Mouse (Mus musculus) midbrain, embryonic 10.5 days (tissue): Measurements from ENCODE around the gene Gp9. TPM values are rescaled to one million over a fixed set of nuclear protein-coding genes. Genes with fewer than 3 reads are reported as not detected.

Experiments
- DNase-seq: peaks from one replicate; pipeline ENCODE4 v3.0.0-alpha.2; 2017; ENCODE audit warnings: low spot score
- H3K27ac ChIP-seq: fragments of 300-500 bp; sonication (generic); replicated peaks from 2 replicates; pipeline ENCODE4 v1.5.1; 2016; ENCODE audit warnings: mild to moderate bottlenecking
- H3K27me3 ChIP-seq: fragments of 300-500 bp; sonication (generic); 2 replicates; pipeline ENCODE4 v1.6.1; 2016; ENCODE audit warnings: low read depth, mild to moderate bottlenecking; ENCODE audit not compliant: poor library complexity, severe bottlenecking
- H3K36me3 ChIP-seq: fragments of 300-500 bp; sonication (generic); 2 replicates; pipeline ENCODE4 v1.6.1; 2016; ENCODE audit warnings: mild to moderate bottlenecking, moderate library complexity
- H3K4me1 ChIP-seq: fragments of 300-500 bp; sonication (generic); 2 replicates; pipeline ENCODE4 v1.6.1; 2016
- H3K4me3 ChIP-seq: fragments of 300-500 bp; sonication (generic); 2 replicates; pipeline ENCODE4 v1.5.1; 2016; ENCODE audit warnings: mild to moderate bottlenecking, moderate library complexity
- H3K9me3 ChIP-seq: fragments of 300-500 bp; sonication (generic); replicated peaks from 2 replicates; pipeline ENCODE4 v1.6.1; 2016; ENCODE audit warnings: mild to moderate bottlenecking
- WGBS: fragments of 180-500 bp; shearing (Covaris S2); methylation state at CpG from one replicate; pipeline ENCODE4 v1.1.7; 2016; 5-methylcytosine and 5-hydroxymethylcytosine counted together
- polyA plus RNA-seq: library from polyadenylated mRNA; unstranded; fragments of >200 nt; fragmentation: Nextera tagmentation; extraction: Ambion mirVana; gene quantifications from 2 replicates; pipeline ENCODE4 v1.2.1, GENCODE M21; 2016

Gp9 gene
- polyA plus RNA-seq, 1 experiment from 2014 or later, result 3.4 TPM

DNA sequence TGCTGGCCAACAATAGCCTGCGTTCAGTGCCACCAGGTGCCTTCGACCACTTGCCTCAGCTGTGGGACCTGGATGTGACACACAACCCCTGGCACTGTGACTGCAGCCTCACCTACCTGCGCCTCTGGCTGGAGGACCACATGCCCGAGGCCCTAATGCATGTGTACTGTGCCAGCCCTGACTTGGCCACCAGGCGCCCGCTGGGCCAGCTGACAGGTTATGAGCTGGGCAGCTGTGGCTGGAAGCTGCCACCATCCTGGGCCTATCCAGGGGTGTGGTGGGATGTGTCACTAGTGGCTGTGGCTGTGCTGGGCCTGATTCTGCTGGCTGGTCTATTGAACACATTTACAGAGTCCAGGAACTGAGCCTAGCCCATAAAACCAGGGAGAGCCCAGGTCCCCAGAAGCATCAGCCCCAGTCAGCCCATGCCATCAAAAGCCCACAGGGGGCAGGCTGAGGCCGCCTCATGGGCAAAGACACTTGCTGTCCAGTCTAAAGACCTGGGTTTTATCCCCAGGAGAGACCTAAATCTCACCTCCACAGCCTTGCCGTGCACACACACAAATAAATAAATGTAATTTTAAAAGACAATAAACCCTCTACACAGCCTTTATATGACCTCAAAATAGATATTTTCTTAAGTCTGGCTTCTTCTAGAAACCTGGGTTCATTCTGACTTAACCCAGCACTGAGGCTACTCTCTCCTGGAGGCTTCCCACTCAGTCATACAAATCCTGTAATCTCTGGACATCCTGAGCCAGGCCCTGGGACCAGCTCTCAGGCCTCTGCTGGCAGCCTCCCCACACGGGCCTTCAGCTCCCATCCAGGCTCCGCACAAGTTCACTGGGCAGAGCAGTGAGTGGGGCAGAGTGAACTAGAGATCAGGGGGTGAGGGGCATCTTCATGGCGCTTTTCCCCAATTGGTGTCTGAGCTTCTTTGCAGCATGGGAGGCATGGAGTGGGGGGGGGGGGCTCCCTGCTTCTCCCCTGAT lies 1.6 kb downstream of the Gp9 start:
- Histone ChIP-seq H3K4me1 (no peaks in the 10 kb centered on the region), H3K9me3 (peaks cover 5% of the 10 kb centered on the region; the same call in 1 of the 2 replicates), H3K36me3 (no peaks in the 10 kb centered on the region), H3K27me3 (no peaks in the 10 kb centered on the region), H3K4me3 (no peak overlapping the region), H3K27ac (no peak overlapping the region)
- 80% methylated on average over 11 of the region's 11 CpGs for WGBS
- DNase-seq, result no peak

DNA sequence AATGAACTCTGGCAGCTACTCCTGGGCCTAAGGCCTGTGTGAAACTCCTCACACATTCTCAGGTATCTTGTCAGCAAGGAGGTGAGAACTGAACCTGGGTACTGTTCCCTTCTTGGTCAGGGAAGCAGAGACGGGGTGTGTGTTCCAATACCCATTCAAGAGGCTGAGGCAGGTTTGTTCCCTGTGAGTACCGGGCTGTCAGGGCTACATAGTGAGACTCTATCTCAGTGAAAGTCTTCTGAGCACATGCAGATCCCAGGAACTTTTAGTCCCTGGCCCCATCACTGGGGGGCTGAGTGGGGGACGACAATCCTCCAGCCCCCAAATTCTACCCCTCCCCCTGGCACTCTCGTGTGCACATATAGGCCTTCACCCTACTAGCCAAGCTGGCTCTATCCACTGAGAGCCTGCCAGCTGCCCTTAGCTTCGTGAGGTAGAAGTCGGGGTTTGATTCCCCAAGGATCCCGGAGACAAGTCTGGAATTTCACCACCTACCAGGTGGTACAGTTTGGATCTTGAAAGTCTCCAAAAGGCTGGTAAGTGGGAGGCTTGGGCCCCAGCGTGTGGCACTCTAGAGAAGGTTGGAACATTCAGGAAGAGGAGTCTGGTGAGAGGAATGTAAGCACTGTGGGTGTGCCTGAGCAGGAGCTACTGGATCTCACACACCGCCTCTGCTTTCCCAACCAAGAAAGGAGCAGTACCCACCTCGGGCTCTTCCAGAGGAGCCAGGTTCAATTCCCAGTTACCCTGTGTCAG lies 2.9 kb downstream of the Gp9 start:
- H3K4me1 ChIP-seq, result no peaks in the 10 kb centered on the region
- no peaks in the 10 kb centered on the region for H3K27me3 ChIP-seq
- no peaks in the 10 kb centered on the region for H3K36me3 ChIP-seq
- no peak overlapping the region for H3K27ac ChIP-seq
- H3K9me3 ChIP-seq, result no peaks in the 10 kb centered on the region
- no peak for DNase-seq
- H3K4me3 ChIP-seq, result no peak overlapping the region
- WGBS, result 83% methylated on average over 10 of the region's 10 CpGs

DNA sequence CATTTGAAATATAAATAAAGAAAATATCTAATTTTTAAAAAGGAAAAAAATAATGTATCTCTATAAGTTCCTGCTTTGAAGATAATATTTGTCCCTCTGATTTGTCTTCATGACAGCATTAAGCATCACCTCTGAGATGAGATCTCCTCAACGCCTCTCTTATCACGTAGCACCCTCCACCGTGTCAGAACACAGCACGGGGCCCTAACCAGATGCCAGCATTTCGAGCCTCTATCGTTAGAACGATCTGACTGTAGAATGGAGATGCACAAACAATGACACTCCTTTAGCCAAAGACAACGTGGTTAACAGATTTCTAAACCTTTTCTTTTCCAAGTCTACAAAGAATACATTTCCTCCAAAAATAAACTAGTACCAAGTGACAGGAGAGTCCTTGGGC lies 6.2 kb downstream of the Gp9 start:
- no peak overlapping the region for H3K4me3 ChIP-seq
- no peaks in the 10 kb centered on the region for H3K27me3 ChIP-seq
- no peaks in the 10 kb centered on the region for H3K9me3 ChIP-seq
- WGBS, result 84% methylated on average over 8 of the region's 8 CpGs
- no peak for DNase-seq
- no peaks in the 10 kb centered on the region for H3K36me3 ChIP-seq
- H3K27ac ChIP-seq, result no peak overlapping the region
- H3K4me1 ChIP-seq, result peaks cover 2% of the 10 kb centered on the region; the same call in 1 of the 2 replicates

DNA sequence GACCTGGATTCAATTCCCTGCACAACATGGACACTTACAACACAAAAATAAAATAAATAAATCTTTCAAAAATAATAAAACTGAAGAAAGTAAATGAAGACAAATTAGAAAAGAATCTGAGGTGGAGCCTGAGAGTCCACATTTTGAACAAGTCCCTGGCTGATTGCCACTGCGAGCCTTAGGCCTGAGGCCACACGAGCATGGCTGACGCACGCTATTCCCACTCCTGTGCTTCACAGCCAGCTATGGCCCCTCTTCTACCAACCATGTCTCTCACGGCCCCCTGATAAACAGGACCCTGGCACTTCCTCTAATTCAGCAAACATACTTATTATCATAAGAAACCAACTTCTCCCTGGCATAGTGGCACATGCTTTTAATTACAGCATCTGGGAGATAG lies 8.7 kb downstream of the Gp9 start:
- Histone ChIP-seq H3K9me3 (no peaks in the 10 kb centered on the region), H3K27me3 (no peaks in the 10 kb centered on the region), H3K4me3 (no peak overlapping the region), H3K36me3 (0 out of 2 replicates have a peak, but pooled peaks cover 6% of the 10 kb centered on the region), H3K27ac (no peak overlapping the region), H3K4me1 (peaks cover 7% of the 10 kb centered on the region; the same call in 1 of the 2 replicates)
- WGBS, result 94% methylated on average over 5 of the region's 5 CpGs
- no peak for DNase-seq

DNA sequence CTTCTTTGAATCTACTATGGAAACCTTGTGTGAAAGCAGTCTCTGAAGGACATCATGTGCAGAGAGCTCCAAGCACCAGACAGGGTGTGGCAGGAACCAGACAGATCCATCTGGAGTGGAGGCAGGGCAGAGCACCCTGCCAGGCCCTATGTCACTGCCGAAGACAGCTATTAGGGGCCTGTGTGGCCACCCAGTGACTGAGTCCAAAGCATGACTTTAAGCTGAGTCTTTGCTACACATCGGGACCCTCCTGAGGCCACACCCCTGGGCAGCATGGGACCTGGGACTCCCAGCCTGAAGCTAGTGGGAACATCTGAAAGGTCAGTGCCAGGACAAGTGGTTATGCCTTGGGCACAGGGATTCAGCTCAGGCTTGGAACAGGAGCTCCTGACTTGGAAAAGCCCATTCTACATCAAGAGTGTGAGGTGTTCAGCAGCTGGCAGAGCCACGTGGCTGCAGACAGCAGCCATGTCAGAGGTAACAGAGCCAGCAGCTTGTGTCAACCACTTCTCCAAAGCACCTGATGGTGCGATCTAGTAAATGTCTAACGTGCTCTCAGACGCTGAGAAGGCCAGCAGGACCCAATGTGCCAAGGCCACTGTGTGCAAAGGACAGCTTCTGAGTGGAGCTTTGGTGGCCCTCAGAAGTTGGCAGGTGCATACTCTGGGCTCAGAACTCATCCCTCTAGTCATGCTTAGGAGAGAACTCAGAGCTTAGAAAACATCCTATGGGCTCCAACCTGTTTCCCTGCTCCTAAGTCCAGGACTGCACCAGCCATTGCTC lies 9.4 kb downstream of the Gp9 start:
- H3K9me3 ChIP-seq, result no peaks in the 10 kb centered on the region
- H3K4me1 ChIP-seq, result peaks cover 7% of the 10 kb centered on the region; the same call in 1 of the 2 replicates
- peaks cover 12% of the 10 kb centered on the region for H3K36me3 ChIP-seq
- H3K27me3 ChIP-seq, result no peaks in the 10 kb centered on the region
- no peak for DNase-seq
- H3K4me3 ChIP-seq, result no peak overlapping the region
- H3K27ac ChIP-seq, result 0 out of 2 replicates have a peak overlapping the region, but pooled peaks have one; percentile 17
- WGBS, result 87% methylated on average over 6 of the region's 6 CpGs

DNA sequence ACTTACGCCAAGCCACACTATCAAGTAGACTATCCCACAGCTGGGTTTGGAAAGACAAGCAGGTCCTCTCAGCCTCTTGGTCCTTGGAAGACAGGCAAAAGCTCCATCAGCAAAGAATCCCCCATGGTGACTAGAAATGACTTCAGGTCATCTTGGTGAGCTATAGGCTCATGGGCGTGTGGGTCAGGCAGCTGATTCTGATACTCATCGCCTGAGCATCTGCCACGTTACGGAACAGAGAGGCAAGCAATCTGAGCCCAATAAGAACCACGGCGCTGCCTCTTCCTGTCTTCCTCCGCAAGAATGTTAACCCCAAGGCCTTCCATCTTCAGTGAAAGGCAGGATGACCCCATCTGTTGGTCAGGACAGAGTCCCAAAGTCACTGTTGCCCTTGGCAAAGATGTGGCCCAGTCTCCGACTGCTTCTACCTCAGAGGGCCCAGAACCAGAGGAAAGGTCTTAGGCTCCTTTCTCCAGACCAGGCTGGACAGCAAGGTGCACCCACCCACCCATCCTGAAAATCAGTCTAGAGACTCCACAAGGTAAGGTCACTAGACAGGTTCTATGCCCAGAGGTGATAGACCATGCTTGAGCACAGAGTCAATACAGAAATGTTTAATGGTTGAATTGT lies 10.5 kb downstream of the Gp9 start:
- Histone ChIP-seq H3K27me3 (no peaks in the 10 kb centered on the region), H3K4me3 (no peak overlapping the region), H3K27ac (no peak overlapping the region), H3K9me3 (no peaks in the 10 kb centered on the region), H3K36me3 (peaks cover 22% of the 10 kb centered on the region), H3K4me1 (peaks cover 7% of the 10 kb centered on the region; the same call in 1 of the 2 replicates)
- 93% methylated on average over 9 of the region's 9 CpGs for WGBS
- no peak for DNase-seq

DNA sequence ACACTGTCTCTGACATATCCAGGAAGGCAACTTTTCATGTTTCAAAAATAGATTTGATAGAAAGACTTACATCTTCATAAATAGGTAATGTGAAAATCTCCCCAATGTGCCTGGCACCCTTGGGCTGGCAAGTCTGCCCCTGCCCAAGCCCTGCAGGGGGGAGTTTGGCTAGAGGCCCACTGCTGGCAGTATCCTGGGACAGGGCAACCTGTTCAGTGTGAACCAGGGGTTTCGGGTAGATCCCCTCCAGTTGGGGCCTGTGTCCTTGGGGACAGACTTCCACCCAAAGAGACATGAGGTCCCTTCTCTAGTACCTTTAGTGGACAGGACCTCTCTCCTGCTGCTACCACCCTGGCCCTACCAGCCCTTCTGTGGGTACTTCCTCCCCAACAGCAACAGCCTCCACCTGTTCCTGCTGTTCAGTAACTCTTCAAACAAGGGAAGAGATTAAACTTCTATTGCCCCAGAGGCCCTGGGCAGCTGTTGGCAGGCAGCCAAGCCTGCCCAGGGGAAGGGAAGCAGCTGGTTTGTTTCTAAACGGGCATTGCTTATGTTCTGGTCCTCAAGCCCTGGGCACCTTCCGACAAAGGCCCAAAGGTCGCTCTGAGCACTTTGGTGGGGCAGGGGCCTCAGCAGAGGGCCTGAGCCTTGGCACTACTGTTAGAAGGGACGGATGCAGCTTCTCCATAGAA lies 11.2 kb downstream of the Gp9 start:
- DNase-seq, result no peak
- 82% methylated on average over 5 of the region's 5 CpGs for whole genome bisulfite sequencing
- peaks cover 7% of the 10 kb centered on the region; the same call in 1 of the 2 replicates for H3K4me1 ChIP-seq
- H3K36me3 ChIP-seq, result peaks cover 22% of the 10 kb centered on the region
- H3K27me3 ChIP-seq, result no peaks in the 10 kb centered on the region
- no peaks in the 10 kb centered on the region for H3K9me3 ChIP-seq
- H3K4me3 ChIP-seq, result no peak overlapping the region
- peak overlapping the region; percentile 38; the same call in 1 of the 2 replicates for H3K27ac ChIP-seq

DNA sequence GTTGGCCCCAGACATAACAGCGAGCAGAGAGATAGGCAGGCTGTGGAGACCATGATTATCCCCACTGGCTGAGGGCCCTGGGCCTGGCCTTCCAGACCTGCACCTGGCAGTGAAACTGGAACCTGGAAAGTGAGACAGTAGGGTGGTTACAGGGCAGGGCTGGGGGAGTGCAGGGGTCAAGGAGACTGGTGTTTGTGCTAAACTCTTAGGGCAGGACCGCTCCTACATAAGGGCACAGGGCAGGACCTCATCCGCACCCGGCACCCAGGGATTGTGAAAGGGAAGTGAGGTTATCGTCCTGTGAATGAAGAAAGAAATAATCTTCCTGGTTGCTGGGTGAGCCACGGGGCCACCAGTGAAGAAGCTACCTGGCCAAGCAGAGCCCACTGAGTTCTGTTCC lies 11.9 kb downstream of the Gp9 start:
- H3K27ac ChIP-seq, result 0 out of 2 replicates have a peak overlapping the region, but pooled peaks have one; percentile 38
- H3K4me3 ChIP-seq, result no peak overlapping the region
- DNase-seq, result no peak

DNA sequence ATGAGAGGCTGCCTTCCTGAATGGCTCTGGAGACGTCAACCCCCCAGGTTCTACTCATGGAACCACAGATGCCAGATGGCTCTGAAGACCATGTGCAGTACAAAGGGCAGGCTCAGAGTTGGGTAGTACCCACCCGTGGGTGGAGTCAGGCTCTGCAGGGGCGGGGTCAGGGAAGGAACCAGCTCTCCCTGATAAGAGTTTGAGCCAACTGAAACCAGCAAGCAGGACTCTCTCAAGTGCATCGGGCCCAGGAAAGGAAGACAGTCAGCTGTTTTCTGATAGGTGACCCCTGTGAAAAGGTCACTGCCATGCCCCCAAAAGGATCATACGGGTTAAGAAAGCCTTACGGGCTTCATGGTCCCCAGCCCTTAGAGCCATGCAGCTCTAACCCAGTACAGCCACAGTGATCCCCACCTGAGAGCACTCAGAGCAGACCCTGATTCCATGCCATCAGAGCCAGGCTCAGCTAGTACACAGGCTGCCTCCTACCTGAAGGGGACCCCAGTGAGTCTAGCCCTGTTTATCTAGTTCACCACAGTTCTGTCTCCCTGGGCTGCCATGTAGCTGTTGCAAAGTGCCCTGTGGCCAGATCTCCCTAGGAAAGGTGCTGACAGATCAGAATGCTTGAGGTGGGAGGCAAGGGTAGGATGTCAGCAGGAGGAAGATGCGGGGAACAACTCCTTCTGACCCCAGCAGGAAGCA lies 13.1 kb downstream of the Gp9 start:
- peaks cover 15% of the 10 kb centered on the region for H3K4me1 ChIP-seq
- DNase-seq, result no peak
- no peaks in the 10 kb centered on the region for H3K9me3 ChIP-seq
- H3K27me3 ChIP-seq, result no peaks in the 10 kb centered on the region
- 76% methylated on average over 7 of the region's 7 CpGs for WGBS
- no peak overlapping the region for H3K4me3 ChIP-seq
- H3K36me3 ChIP-seq, result peaks cover 26% of the 10 kb centered on the region
- no peak overlapping the region for H3K27ac ChIP-seq

More for the DNA sequence above, 11.9 kb downstream of the Gp9 start:
- peaks cover 26% of the 10 kb centered on the region for H3K36me3 ChIP-seq
- H3K9me3 ChIP-seq, result no peaks in the 10 kb centered on the region
- H3K27me3 ChIP-seq, result no peaks in the 10 kb centered on the region
- H3K4me1 ChIP-seq, result peaks cover 7% of the 10 kb centered on the region; the same call in 1 of the 2 replicates
- WGBS, result 95% methylated on average over 6 of the region's 6 CpGs

DNA sequence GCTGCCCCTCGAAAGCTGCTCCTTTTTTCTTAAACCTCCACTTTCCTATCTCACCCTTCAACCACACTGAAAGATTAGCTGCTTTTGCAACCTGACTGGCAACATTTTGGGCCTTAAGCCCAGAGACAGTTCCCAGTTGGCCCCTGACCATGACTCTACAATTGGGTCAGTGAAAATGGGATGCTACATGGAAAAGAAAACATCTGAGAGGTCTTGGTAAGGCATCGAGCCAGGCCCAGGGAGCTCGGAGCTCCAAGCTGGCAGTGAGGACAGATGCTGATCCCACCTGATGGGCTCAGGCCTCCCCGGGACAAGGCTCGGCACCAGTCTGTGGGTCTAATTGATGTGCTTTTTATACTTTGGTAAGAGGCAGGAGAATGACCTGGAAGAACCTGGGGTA lies 14.0 kb downstream of the Gp9 start:
- Histone ChIP-seq H3K27ac (no peak overlapping the region), H3K9me3 (no peaks in the 10 kb centered on the region), H3K36me3 (peaks cover 26% of the 10 kb centered on the region), H3K4me1 (peaks cover 20% of the 10 kb centered on the region), H3K27me3 (no peaks in the 10 kb centered on the region), H3K4me3 (no peak overlapping the region)
- WGBS, result 93% methylated on average over 5 of the region's 5 CpGs
- DNase-seq, result no peak
